Mouse (Mus musculus) brain, embryonic 14.5 days (tissue): ENCODE measurements around the gene Pafah1b3. TPM values are rescaled to one million over a fixed set of nuclear protein-coding genes. Genes with fewer than 3 reads are reported as not detected.
"Not testable (repeated sequence)": the region's sequence is repeated elsewhere in the genome, so short reads cannot be mapped to it uniquely, and the experiment has no call there.

ENCODE experiments used
- DNase-seq: peaks from one replicate; pipeline ENCODE4 v3.0.0-alpha.2; 2011; ENCODE audit warnings: low read depth
- CTCF ChIP-seq: fragments of 200-500 bp; IDR thresholded peaks from 2 replicates; pipeline ENCODE4 v1.5.1; 2012; ENCODE audit warnings: inconsistent platforms, mild to moderate bottlenecking, moderate library complexity, borderline replicate concordance; ENCODE audit not compliant: insufficient read depth, insufficient read length; ENCODE audit errors: extremely low read depth
- POLR2A ChIP-seq: fragments of 200-500 bp; IDR thresholded peaks from 2 replicates; pipeline ENCODE4 v1.6.1; 2012; ENCODE audit warnings: mild to moderate bottlenecking, inconsistent platforms, borderline replicate concordance; ENCODE audit not compliant: poor library complexity, insufficient read depth, insufficient read length, severe bottlenecking; ENCODE audit errors: extremely low read depth
- polyA plus RNA-seq: library from polyadenylated mRNA; depleted of rRNA; stranded (reverse); fragments of >200 nt; gene quantifications from 2 replicates; pipeline ENCODE4 v1.2.3, GENCODE M21; 2012; rRNA removed

Pafah1b3 gene
- polyA plus RNA-seq, result 640 and 871 TPM in 2 replicates

DNA sequence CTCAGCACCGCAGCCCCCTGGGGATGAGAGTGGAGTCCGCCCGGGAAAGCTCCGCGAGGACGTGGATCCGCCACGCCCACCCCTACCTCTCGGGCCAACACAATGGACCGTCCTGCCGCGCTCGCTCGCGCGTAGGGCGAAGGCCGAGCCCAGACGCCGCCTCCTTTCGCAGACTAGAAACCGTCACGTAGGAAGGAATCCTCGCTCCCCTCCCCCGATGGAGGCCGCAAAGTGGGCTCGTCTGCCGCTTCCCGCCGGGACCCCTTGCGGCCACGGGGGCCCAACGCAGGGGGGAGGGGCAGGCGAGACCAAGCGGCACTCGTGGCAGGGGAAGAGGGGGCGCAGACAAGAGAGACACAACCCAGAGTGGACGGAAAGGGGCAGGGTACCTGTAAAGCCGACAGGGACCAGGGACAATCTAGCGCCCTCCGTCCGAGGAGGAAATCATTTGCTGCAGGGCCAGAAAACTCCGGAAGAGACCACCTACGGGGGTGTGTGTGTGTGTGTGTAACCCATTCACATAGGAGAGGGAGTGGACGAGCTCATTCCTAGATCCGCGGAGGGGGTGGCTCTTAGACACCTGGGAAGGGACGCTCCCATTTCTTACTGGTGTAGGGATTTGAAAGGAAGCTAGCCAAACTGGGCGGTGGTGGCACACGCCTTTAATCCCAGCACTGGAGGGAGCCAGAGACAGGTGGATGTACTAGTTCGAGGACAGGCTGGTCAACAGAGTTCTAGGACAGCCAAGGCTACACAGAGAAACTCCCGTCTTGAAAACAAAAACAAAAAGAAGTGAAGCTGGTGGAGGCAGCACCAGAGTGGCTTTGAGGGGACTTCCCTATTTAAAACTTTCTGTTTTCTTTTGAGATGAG lies at the start of gene Pafah1b3:
Gene Pafah1b3 (minus strand): TSS at position 533 of the 872 bp plus-strand sequence.
- TF ChIP-seq POLR2A (peak; percentile 40; the same call in 1 of the 2 replicates), CTCF (peak; percentile 32; the same call in 1 of the 2 replicates)
- peak; percentile 99 for DNase-seq

DNA sequence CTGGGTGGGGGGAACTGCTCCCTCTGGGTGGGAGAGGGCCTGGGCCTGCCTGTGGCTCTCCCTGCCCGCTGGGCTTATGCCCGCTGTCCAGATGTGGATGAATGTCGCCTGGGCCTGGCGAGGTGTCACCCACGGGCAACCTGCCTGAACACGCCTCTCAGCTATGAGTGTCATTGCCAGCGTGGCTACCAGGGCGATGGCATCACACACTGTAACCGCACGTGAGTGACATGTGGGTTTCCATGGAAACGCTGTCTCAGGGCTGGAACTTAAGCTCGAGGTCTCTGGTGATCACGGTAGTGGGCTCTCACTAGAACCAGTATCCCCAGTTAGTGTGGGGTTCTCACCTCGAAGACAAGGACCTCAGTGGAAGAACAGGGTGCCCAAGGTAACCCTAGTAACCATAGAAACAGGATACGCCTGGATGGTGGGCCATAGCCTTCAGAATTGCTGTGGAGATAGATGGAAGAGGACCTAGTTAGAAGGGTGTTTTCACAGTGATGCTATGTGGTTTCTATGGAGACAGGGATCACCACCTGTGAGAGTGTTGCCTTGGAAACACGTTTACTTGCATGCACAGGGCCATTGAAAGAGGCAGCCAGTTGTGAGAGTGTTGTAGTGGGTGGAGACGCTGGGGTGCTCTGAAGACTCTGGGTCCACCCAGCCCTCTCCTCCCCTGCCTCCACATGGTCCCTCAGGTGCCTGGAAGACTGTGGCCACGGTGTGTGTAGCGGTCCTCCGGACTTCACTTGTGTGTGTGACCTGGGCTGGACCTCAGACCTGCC lies 43.4 kb upstream of the Pafah1b3 start:
- DNase-seq, result peak; percentile 67
- TF ChIP-seq CTCF, result no peak
- TF ChIP-seq POLR2A, result no peak

DNA sequence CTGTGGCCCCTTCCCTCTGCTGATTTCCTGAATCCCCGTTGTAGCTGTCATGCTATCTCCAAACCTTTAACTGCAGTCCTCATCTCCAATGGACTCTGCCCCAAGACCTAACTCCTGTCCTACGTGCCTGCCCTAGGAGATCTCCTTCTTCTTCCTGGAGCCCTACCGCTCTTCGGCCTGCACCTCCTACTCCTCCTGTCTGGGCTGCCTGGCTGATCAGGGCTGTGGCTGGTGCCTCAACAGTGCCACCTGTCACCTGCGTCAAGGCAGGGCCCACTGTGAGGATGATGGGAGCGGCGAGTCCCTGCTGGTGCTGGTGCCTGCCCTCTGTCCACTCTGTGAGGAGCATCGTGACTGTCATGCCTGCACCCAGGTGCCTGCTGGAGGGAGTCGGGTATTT lies 41.5 kb upstream of the Pafah1b3 start:
- TF ChIP-seq CTCF, result no peak
- TF ChIP-seq POLR2A, result no peak
- DNase-seq, result no peak

DNA sequence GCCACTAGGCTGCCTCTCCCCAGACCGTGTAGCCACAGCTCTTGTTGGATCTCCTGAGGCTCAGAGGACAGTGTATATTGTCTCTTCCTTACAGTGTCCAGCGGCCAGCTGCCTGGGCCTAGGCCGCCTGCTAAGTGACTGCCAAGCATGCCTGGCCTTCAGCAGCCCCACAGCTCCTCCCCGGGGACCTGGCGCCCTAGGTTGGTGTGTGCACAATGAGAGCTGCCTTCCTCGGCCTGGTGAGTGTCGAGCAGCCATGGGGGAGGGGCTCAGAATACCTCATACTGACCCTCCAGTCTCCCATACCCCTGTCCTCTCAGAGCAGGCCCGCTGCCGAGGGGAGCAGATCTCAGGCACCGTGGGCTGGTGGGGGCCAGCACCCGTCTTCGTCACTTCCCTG lies 36.7 kb upstream of the Pafah1b3 start:
- no peak for DNase-seq
- no peak for TF ChIP-seq POLR2A
- no peak for TF ChIP-seq CTCF

DNA sequence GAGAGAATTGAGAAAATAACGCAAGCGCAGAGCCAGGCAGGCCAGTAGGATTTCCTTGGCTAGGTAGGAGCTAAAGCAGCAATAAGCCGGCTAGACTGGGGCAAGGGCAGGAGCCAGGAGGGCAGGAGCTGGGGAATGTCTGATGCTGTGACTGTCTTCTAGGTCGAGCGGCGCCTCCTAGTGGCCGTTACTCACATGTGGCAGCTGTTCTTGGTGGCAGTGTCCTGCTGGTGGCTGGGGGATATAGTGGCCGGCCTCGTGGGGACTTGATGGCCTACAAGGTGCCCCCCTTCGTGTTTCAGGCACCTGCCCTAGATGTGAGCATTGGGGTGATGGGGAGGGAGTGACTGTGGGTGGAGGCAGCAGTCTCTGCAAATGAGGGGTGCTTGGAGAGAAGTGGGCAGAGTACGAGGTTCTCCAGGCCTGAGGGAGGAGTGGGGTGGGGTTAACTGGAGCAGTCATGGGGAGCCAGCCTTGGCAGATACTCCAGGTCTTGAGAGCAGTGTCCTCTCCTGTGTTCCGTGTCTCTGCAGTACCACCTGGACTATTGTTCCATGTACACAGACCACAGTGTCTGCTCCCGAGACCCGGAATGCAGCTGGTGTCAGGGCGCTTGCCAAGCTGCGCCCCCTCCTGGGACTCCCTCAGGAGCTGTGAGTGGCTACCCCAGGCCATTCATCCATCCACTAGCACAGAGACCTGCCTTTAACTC lies 36.0 kb upstream of the Pafah1b3 start:
- TF ChIP-seq POLR2A (no peak), CTCF (peak; percentile 83)
- peak; percentile 82 for DNase-seq

DNA sequence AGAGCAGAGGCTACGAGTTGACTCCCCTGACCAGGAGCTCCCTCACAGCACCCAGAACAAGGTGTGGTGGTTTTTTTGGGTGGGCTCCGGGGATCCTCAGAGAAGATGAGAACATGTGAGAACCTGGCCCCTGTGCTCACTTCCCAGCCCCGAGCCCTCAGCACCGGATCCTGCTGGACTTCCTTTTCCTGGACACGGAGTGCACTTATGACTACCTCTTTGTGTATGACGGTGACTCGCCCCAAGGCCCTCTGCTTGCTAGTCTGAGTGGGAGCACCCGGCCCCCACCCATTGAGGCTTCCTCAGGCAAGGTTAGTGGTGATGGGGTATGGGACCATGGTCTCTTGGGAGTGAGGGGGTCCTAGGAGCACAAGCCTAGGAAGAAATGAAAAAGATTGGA lies 28.4 kb upstream of the Pafah1b3 start:
- no peak for DNase-seq
- no peak for TF ChIP-seq POLR2A
- no peak for TF ChIP-seq CTCF

DNA sequence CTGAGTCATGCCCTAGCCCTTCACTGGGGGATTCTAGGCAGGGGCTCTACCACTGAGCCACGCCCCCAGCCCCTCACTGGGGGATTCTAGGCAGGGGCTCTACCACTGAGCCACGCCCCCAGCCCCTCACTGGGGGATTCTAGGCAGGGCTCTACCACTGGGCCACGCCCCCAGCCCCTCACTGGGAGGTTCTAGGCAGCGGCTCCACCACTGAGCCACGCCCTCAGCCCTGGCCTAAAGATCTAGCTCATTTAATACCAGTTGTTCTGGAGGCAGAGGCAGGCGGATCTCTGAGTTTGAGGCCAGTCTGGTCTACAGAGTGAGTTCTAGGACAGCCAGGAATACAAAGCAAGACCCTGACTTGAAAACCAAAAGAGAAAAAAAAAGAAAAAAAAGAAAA lies 27.6 kb upstream of the Pafah1b3 start:
- not testable (repeated sequence) for DNase-seq

DNA sequence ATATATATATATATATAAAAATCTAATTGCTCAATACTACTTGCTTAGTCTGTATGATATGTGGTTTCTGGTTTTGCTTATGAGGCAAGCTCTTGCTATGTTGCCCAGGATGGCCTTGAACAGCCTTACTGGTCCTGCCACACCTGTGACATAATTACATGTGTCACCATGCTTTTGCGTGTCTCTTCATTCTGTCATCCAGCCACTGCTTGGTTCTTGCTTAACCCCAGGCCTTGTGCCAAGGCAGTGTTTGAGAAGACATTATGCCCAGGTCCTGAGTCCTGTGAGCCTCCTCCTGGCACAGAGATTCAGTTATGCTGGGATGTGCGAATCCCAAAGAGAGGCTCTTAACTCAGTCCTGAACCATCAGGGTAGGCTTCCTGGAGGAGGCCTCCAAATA lies 25.4 kb upstream of the Pafah1b3 start:
- no peak for DNase-seq
- no peak for TF ChIP-seq CTCF
- no peak for TF ChIP-seq POLR2A

DNA sequence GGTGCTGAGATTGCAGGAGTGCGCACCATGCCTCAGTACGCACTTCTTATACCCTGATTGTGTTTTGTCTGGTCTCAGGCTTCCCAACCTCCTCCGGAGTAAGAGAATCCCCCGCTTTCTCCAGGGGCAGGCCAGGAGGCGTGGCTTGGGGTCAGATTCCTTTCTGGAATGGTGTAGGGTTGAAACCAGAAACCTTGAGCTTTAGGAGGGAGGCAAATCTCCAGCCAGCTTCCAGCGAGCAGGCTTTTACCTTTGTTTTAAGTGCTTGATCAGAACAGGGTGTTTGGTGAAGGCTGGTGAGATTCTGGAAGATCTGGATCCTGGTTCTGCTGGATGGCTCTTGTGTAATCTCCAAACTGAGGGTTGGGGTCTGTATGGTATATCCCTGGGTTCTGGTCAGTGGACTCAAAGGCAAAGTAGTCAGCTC lies 24.3 kb upstream of the Pafah1b3 start:
- DNase-seq, result peak; percentile 63
- TF ChIP-seq POLR2A (no peak), CTCF (no peak)

DNA sequence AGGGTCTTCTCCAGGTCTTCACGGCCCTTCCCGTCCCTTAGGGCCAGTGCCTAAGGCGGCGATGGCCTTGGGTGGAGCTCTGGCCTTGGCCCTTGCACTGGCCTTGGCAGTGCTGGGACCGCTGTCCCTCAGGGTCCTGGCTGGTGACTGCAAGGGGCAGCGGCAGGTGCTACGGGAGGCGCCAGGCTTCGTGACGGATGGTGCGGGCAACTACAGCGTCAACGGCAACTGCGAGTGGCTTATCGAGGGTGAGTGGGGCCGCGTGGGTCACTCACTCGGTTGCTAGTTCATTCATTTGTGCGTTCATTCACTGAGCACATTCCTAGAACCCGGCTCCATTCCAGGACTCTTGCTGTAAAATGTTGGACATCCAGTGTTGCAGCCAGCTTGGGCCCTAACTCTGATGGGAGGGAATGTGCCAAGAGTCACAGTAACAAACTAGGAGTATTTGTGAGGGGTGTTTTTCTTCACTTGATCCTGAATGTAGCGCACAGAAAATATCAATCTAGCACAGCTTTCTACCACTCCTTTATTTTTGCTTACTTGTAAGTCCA lies 19.7 kb upstream of the Pafah1b3 start:
- no peak for DNase-seq
- no peak for TF ChIP-seq POLR2A
- no peak for TF ChIP-seq CTCF
